Mouse (Mus musculus): ENCODE measurements around the gene Myo19. TPM values are rescaled to one million over a fixed set of nuclear protein-coding genes. Genes with fewer than 3 reads are reported as not detected.

The Myo19 gene
- polyA plus RNA-seq, 1 experiment from 2014 or later = 5.7 TPM

DNA sequence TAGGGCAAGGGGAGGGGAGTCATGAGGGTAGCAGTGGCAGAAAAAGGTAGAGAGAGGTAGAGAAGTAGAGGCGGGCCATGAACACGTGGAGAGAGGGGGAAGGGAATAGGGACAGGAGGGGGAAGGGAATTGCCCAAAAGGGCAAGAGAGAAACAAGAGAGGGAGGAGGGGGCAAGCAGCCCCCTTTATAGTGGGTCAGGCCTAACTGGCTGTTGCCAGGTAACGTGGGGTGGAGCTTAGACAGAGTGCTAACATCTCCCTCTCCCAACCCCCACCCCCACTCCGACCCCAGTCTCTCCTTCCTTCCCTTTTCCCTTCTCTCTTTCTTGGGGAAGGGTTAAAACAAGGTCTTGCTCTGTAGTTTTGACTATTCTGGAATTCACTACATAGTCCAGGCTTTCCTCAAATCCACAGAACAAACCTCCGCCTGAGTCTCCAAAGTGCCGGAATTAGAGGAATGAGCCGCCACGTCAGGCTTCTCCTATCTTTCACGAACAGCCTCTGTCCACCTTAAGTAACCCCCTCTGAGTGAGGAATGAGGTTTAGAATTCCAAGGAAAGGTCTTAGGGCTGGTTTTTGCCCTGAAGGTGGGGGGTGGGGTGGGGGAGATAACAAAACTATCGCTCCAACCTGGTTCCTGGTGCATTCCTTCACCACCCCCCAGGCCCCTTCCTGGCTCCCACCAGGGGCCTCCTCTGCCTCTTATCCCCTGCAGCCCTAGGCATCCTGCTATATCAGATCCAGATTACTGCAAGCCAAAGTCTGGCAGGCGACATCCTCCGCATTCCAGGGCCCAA is 64.9 kb downstream of the Myo19 start:
- ATAC-seq (ENCODE audit: low FRiP score, low TSS enrichment) (no peak), DNase-seq (ENCODE audit: low spot score) (no peak)
- TF ChIP-seq CTCF (IDR thresholded peaks at IDR 0.05; ENCODE audit: low read depth) (no peak), EP300 (optimal IDR thresholded peaks at IDR 0.05) (no peak)
- Histone ChIP-seq H3K4me1 (replicated peaks; ENCODE audit: control insufficient read depth, insufficient read depth) (no peaks in the 10 kb centered on the region), H3K9ac (ENCODE audit: low read length) (no peak overlapping the region), H3K36me3 (ENCODE audit: control insufficient read depth, insufficient read depth, low read length) (no peaks in the 10 kb centered on the region), H3K27me3 (ENCODE audit: control insufficient read depth, insufficient read depth, low read length) (no peaks in the 10 kb centered on the region), H3K9me3 (ENCODE audit: control insufficient read depth, low read length) (no peaks in the 10 kb centered on the region), H3K27ac (replicated peaks) (no peak overlapping the region), H3K4me2 (replicated peaks; ENCODE audit: low read depth) (no peak overlapping the region), H3K4me3 (ENCODE audit: low read depth, low read length) (no peak overlapping the region)
- 1% methylated on average over 12 of the region's 12 CpGs for WGBS

DNA sequence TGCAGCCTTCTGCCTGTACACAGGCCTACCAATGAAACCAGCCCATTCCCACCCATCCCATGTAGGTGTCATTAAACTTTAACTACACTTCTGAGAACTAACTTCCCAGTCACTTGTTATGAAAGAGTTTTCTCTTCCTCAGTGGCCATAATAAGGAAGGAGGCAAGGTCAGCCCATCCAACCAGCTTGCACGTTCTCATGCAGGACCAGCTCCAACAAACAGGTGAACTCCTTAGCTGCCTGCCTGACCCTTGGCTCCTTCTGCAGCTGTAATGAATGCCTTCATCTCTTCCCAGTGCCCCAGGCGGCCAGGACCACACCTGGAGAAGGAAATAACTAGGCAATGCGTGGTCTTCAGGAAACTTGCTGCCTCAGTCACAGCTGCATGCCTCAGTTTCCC is 65.9 kb downstream of the Myo19 start:
- no peaks in the 10 kb centered on the region for H3K36me3 ChIP-seq (ENCODE audit: control insufficient read depth, insufficient read depth, low read length)
- H3K27ac ChIP-seq (replicated peaks) = no peak overlapping the region
- no peak for ATAC-seq (ENCODE audit: low FRiP score, low TSS enrichment)
- H3K4me1 ChIP-seq (replicated peaks; ENCODE audit: control insufficient read depth, insufficient read depth) = no peaks in the 10 kb centered on the region
- TF ChIP-seq EP300 (optimal IDR thresholded peaks at IDR 0.05) (no peak), CTCF (IDR thresholded peaks at IDR 0.05; ENCODE audit: low read depth) (no peak)
- 33% methylated on average over 3 of the region's 3 CpGs for WGBS
- no peak overlapping the region for H3K9ac ChIP-seq (ENCODE audit: low read length)
- no peaks in the 10 kb centered on the region for H3K27me3 ChIP-seq (ENCODE audit: control insufficient read depth, insufficient read depth, low read length)
- no peaks in the 10 kb centered on the region for H3K9me3 ChIP-seq (ENCODE audit: control insufficient read depth, low read length)
- no peak overlapping the region for H3K4me3 ChIP-seq (ENCODE audit: low read depth, low read length)
- H3K4me2 ChIP-seq (replicated peaks; ENCODE audit: low read depth) = no peak overlapping the region
- DNase-seq (ENCODE audit: low spot score) = no peak

- ATAC-seq (ENCODE audit: low FRiP score, low TSS enrichment) = no peak
- no peak for TF ChIP-seq EP300 (optimal IDR thresholded peaks at IDR 0.05)
- TF ChIP-seq CTCF (IDR thresholded peaks at IDR 0.05; ENCODE audit: low read depth) = no peak
- no peaks in the 10 kb centered on the region for H3K36me3 ChIP-seq (ENCODE audit: control insufficient read depth, insufficient read depth, low read length)
- no peak for DNase-seq (ENCODE audit: low spot score)
- no peak overlapping the region for H3K9ac ChIP-seq (ENCODE audit: low read length)
- H3K4me3 ChIP-seq (ENCODE audit: low read depth, low read length) = no peak overlapping the region
- H3K27ac ChIP-seq (replicated peaks) = no peak overlapping the region
- H3K27me3 ChIP-seq (ENCODE audit: control insufficient read depth, insufficient read depth, low read length) = no peaks in the 10 kb centered on the region
- H3K4me2 ChIP-seq (replicated peaks; ENCODE audit: low read depth) = no peak overlapping the region
- no peaks in the 10 kb centered on the region for H3K4me1 ChIP-seq (replicated peaks; ENCODE audit: control insufficient read depth, insufficient read depth)
- no peaks in the 10 kb centered on the region for H3K9me3 ChIP-seq (ENCODE audit: control insufficient read depth, low read length)
- 71% methylated on average over 6 of the region's 6 CpGs for WGBS
These were observed 67.3 kb downstream of the Myo19 start for GRCm38 (mm10) chr11:84947206-84947605.

DNA sequence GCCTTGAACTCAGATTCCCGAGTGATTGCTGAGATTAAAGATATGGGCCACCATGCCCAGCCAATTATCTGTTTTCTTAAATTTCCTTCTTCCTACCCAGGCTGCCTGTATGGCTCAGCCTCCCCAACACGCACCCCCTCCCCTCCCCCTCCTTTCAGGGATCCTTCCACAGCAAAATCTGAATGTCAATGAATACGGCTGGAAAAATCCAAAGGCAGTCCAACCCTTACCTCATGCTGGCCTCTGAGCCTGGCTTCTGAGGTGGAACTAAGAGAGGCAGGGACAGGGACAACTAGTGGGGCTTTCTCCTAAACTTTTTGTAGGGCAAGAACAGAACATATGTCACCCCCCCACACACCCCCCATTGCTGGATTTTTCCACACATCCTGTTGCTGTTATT is 68.2 kb downstream of the Myo19 start:
- Histone ChIP-seq H3K4me3 (ENCODE audit: low read depth, low read length) (no peak overlapping the region), H3K4me2 (replicated peaks; ENCODE audit: low read depth) (no peak overlapping the region), H3K36me3 (ENCODE audit: control insufficient read depth, insufficient read depth, low read length) (no peaks in the 10 kb centered on the region), H3K9me3 (ENCODE audit: control insufficient read depth, low read length) (no peaks in the 10 kb centered on the region), H3K27ac (replicated peaks) (no peak overlapping the region), H3K9ac (ENCODE audit: low read length) (no peak overlapping the region), H3K4me1 (replicated peaks; ENCODE audit: control insufficient read depth, insufficient read depth) (no peaks in the 10 kb centered on the region), H3K27me3 (ENCODE audit: control insufficient read depth, insufficient read depth, low read length) (no peaks in the 10 kb centered on the region)
- 59% methylated on average over 3 of the region's 3 CpGs for WGBS
- no peak for TF ChIP-seq CTCF (IDR thresholded peaks at IDR 0.05; ENCODE audit: low read depth)
- no peak for TF ChIP-seq EP300 (optimal IDR thresholded peaks at IDR 0.05)
- ATAC-seq (ENCODE audit: low FRiP score, low TSS enrichment) = no peak
- DNase-seq (ENCODE audit: low spot score) = no peak

DNA sequence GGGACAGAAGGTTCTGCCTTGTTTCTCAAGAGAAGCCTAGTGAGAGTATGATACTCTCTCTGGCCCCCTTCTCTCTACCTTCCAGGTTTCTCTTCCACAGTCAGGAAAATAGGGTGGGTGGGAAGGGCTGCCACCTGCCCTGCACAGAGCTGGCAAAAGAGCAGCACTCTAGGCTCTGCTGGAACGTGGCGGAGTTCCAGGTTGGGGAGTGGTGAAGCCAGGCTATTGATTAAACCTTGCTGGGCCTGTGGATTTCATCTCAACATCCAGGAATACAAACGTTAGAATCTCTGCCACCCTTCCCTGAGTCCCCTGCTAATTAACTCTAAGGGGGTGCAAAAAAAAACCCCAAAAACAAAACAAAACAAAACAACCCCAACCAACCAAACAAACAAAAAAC is 68.6 kb downstream of the Myo19 start:
- no peak overlapping the region for H3K9ac ChIP-seq (ENCODE audit: low read length)
- H3K27ac ChIP-seq (replicated peaks) = no peak overlapping the region
- no peaks in the 10 kb centered on the region for H3K36me3 ChIP-seq (ENCODE audit: control insufficient read depth, insufficient read depth, low read length)
- no peak for TF ChIP-seq CTCF (IDR thresholded peaks at IDR 0.05; ENCODE audit: low read depth)
- TF ChIP-seq EP300 (optimal IDR thresholded peaks at IDR 0.05) = no peak
- 37% methylated on average over 3 of the region's 3 CpGs for WGBS
- H3K4me1 ChIP-seq (replicated peaks; ENCODE audit: control insufficient read depth, insufficient read depth) = no peaks in the 10 kb centered on the region
- DNase-seq (ENCODE audit: low spot score) = no peak
- no peak overlapping the region for H3K4me2 ChIP-seq (replicated peaks; ENCODE audit: low read depth)
- no peak overlapping the region for H3K4me3 ChIP-seq (ENCODE audit: low read depth, low read length)
- H3K27me3 ChIP-seq (ENCODE audit: control insufficient read depth, insufficient read depth, low read length) = no peaks in the 10 kb centered on the region
- H3K9me3 ChIP-seq (ENCODE audit: control insufficient read depth, low read length) = no peaks in the 10 kb centered on the region
- ATAC-seq (ENCODE audit: low FRiP score, low TSS enrichment) = no peak

DNA sequence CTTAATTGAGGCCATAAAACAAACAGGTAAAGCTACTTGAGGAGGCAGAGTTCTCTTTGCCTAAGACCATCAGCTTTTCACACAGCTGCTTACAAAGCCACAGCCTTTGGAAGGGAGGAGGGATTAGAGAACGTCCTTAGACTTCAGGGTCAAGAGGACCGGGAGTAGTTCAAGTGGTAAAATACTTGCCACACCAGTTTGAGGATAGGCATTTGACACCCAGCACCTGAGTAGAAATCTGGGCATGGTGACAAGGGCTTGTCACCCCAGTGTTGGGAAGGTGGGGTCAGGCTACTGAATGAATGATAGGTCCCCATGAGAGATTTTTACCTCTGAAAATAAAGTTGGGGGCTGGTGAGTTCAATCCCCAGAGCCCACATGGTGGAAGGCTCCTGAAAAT is 72.7 kb downstream of the Myo19 start:
- Histone ChIP-seq H3K27me3 (ENCODE audit: control insufficient read depth, insufficient read depth, low read length) (no peaks in the 10 kb centered on the region), H3K9me3 (ENCODE audit: control insufficient read depth, low read length) (no peaks in the 10 kb centered on the region), H3K36me3 (ENCODE audit: control insufficient read depth, insufficient read depth, low read length) (no peaks in the 10 kb centered on the region), H3K9ac (ENCODE audit: low read length) (no peak overlapping the region), H3K4me3 (ENCODE audit: low read depth, low read length) (no peak overlapping the region), H3K4me1 (replicated peaks; ENCODE audit: control insufficient read depth, insufficient read depth) (no peaks in the 10 kb centered on the region), H3K4me2 (replicated peaks; ENCODE audit: low read depth) (no peak overlapping the region), H3K27ac (replicated peaks) (no peak overlapping the region)
- no peak for TF ChIP-seq EP300 (optimal IDR thresholded peaks at IDR 0.05)
- DNase-seq (ENCODE audit: low spot score) (no peak), ATAC-seq (ENCODE audit: low FRiP score, low TSS enrichment) (no peak)
- WGBS = 29% methylated on average over 2 of the region's 2 CpGs
